Mouse (Mus musculus) bone marrow, adult 2 months (tissue): ENCODE results near the gene Ezr.

ENCODE experiments used
- CTCF ChIP-seq: fragments of 200-500 bp; IDR thresholded peaks from 2 replicates; pipeline ENCODE4 v1.5.1; 2011; ENCODE audit warnings: low read length, control low read depth; ENCODE audit not compliant: control insufficient read depth, insufficient read depth
- POLR2A ChIP-seq: fragments of 200-500 bp; IDR thresholded peaks from 2 replicates; pipeline ENCODE4 v1.6.1; 2011; ENCODE audit warnings: low read depth, mild to moderate bottlenecking, control low read depth, low read length, borderline replicate concordance; ENCODE audit not compliant: control insufficient read depth

- no peak for TF ChIP-seq CTCF
- TF ChIP-seq POLR2A = no peak
Measured at GRCm38 (mm10) chr17:6781273-6781672, 1.3 kb downstream of the Ezr start.
